Mouse (Mus musculus) CD4-positive naive resting alpha-beta T cell, adult 76 days (primary cell): Measurements from ENCODE around the gene Trim17. TPM values are rescaled to one million over a fixed set of nuclear protein-coding genes. Genes with fewer than 3 reads are reported as not detected.

Experiments used
- total RNA-seq: library from RNA; stranded (reverse); gene quantifications from one replicate; pipeline ENCODE4 v1.2.4, GENCODE M21; 2023

Gene Trim17
- total RNA-seq: 0.38 TPM

DNA sequence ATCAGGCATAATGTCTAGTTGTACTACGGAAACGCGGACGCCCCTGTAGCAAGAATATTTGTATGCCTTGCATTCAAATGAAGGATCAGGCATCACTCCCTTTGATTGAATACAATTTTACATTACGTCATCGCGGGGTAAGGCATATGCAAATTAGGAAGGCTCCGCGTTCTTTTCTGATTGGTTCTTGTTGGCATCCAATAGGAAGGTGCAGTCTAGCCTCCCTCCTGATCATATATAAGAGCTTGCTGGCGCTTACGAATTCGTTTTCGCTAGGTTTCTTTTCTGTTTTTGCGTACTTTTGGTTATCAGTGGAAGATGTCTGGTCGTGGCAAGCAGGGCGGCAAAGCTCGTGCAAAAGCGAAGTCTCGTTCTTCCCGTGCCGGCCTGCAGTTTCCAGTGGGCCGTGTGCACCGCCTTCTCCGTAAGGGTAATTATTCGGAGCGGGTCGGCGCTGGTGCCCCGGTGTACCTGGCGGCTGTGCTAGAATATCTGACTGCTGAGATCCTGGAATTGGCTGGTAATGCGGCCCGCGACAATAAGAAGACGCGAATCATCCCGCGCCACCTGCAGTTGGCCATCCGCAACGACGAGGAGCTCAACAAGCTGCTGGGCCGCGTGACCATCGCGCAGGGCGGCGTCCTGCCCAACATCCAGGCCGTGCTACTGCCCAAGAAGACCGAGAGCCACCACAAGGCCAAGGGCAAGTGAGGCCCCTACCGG, at the start of gene Trim17, which contains the start of gene Hist3h2a:
Gene Trim17, plus strand, starts transcription at position 266 of the 723 bp plus-strand sequence.
Gene Hist3h2a, plus strand, starts transcription at position 266 of the 723 bp plus-strand sequence.

DNA sequence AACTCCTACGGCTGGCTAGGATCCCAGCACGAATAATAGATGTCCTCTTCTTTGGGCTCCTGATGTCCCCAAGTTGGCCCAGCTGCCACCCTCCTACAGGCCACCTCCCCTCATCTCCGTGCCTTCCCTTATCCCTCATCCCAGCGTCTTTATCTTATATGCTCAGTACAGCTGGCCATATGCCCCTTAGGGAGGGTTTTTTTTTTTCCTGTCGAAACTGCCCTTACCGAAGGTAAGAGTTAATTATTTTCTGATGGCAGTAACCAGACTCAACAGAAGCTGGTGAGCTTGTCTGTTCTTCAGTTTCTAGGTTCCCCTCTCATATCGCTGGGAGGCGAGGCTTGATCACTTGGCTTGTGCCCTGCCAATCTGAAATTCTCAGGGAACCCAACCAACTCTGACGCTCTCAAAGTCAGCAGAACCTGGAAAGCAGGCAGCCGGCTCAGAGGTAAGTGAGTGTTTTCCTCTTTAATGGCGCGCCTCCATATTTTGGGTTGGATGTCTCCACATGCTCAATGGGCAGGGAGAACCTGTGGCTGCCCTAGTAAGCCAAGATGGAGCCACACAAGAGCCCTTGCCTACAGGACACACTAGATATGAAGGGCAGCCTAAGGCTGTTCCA, 36.6 kb upstream of the Trim17 start, which contains the start of gene Btnl10:
Gene Btnl10, plus strand, starts transcription at position 164 of the 622 bp plus-strand sequence.

DNA sequence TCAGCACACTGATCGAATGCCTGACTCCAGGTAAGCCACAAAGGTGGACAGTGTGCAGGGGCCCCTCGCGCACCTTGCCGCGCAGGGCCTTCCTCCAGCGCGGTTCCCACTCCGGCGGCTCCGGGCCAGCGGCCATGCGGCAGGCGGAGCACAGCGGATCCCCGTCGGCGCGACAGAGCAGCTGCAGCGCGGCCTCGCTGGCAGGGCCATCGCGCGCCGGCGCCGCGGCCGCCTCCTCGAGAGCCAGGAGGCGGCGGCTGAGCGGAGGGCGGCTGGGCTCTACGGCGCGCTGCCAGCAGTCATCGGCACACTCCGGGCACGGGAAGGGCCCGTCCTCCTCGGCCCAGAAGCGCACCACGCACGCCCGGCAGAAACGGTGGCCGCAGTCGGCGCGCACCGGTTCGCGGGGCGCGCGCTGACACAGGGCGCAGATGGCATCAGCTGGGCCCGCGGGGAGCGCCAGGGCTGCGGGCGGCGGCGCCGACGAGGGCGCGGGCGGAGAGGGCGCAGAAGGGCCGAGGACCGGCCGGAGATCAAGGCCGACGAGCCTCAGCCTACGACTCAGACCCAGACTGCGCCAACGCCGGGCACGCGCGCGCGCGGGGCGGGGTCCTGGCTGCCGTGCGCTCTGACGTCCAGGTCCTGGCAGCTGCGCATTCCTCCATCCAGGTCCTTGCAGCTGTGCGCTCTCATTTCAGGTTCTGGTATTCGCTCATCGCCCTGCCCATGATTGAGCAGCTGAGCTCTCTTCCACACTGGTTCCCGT, 16.0 kb upstream of the Trim17 start, which contains the start of gene Rnf187:
Gene Rnf187, minus strand, starts transcription at position 595 of the 766 bp plus-strand sequence.

DNA sequence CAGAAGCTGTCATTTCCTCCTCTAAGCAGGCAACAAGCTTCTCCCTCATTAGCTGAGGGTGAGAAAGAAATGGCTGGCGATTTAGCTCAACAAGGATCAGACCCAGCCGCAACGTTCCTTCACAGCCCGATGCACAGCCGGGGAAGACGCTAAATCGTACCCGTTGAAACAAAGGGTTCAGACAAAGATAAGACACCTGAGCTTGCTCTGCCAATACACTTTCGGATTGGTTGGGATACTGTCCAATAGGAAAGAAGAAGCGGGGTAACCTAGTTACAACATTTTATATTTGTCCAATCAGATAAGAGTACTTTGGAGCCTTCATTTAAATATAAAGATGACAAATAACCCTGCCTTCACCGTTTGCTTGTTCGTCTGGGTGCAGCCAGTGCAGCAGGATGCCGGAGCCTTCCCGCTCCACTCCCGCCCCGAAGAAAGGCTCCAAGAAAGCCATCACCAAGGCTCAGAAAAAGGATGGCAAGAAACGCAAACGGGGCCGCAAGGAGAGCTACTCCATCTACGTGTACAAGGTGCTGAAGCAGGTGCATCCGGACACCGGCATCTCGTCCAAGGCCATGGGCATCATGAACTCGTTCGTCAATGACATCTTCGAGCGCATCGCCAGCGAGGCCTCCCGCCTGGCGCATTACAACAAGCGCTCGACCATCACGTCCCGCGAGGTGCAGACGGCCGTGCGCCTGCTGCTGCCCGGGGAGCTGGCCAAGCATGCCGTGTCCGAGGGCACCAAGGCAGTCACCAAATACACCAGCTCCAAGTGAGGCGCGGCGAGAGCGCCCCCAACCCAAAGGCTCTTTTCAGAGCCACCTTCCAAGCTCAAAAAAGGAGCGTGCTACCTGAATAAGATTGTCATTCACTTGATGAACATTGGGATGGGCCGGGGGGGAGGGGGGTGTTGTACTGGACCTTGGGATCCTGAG, 5.7 kb upstream of the Trim17 start, which contains the start of gene Hist3h2ba:
Gene Hist3h2ba, plus strand, starts transcription at position 379 of the 938 bp plus-strand sequence.

DNA sequence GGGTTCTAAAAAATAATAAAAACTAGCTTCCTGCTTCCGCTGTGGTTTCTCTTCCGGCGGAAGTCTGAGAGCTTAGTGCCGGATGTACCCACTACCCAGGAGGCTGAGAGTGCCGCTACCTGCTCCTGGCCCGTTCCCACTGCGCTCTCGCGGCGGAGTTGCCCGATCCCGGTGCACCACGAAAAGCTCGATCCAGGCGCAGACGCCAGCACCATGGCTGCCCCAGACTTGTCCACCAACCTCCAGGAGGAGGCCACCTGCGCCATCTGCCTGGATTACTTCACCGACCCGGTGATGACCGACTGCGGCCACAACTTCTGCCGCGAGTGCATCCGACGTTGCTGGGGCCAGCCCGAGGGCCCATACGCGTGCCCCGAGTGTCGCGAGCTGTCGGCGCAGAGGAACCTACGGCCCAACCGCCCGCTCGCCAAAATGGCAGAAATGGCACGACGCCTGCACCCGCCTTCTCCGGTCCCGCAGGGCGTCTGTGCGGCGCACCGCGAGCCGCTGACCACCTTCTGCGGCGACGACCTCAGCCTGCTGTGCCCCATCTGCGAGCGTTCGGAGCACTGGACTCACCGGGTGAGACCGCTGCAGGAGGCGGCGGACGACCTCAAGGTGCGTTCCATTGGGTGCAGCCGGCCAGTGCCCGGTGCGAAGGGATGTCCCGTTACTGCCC, 23.7 kb downstream of the Trim17 start, which contains the start of gene Trim11:
Gene Trim11, plus strand, starts transcription at position 67 of the 679 bp plus-strand sequence.

Other genes with a start within 250 kb of the Trim17 start
- 0.70 TPM for gene Olfr318, start 230.7 kb upstream of the Trim17 start, total RNA-seq
- gene Olfr317, start 215.5 kb upstream of the Trim17 start, total RNA-seq: not detected
- gene Olfr316, start 202.0 kb upstream of the Trim17 start, total RNA-seq: not detected
- not detected for gene Olfr315, start 181.5 kb upstream of the Trim17 start, total RNA-seq
- not detected for gene Olfr314, start 171.7 kb upstream of the Trim17 start, total RNA-seq
- not detected for gene Fam183b, start 152.7 kb upstream of the Trim17 start, total RNA-seq
- not detected for gene Olfr313, start 139.7 kb upstream of the Trim17 start, total RNA-seq
- not detected for gene Olfr312, start 125.4 kb upstream of the Trim17 start, total RNA-seq
- not detected for gene Olfr311, start 115.4 kb upstream of the Trim17 start, total RNA-seq
- gene Gm12258, start 107.5 kb upstream of the Trim17 start, total RNA-seq: 10.0 TPM
- gene 2810021J22Rik, start 87.5 kb upstream of the Trim17 start, total RNA-seq: 10.7 TPM
- 8.5 TPM for gene Zfp39, start 50.5 kb upstream of the Trim17 start, total RNA-seq
- 0.62 TPM for gene Btnl10, start 36.8 kb upstream of the Trim17 start, total RNA-seq
- gene Rnf187, start 15.8 kb upstream of the Trim17 start, total RNA-seq: 109 TPM
- gene Hist3h2ba, start 5.8 kb upstream of the Trim17 start, total RNA-seq: 10.3 TPM
- gene Hist3h2a, start within 50 bp of the Trim17 start, total RNA-seq: 34.6 TPM
- gene Trim11, start 23.4 kb downstream of the Trim17 start, total RNA-seq: 55.2 TPM
- gene Obscn, start 181.7 kb downstream of the Trim17 start, total RNA-seq: 0.18 TPM
- 48.0 TPM for gene Iba57, start 209.1 kb downstream of the Trim17 start, total RNA-seq
- gene Gjc2, start 228.5 kb downstream of the Trim17 start, total RNA-seq: not detected
- 29.6 TPM for gene Guk1, start 237.5 kb downstream of the Trim17 start, total RNA-seq
- 14.7 TPM for gene Mrpl55, start 247.8 kb downstream of the Trim17 start, total RNA-seq